Mouse (Mus musculus): ENCODE measurements at regions not wholly inside any gene's neighbourhood (a gene's known extent, or its start where the extent isn't known, plus 50 kb on each side); places are given as distances from the start of the nearest gene placed in this dataset.

GRCm38 (mm10) chr10:67400434-67400833 lies 115.3 kb upstream of the Nrbf2 start:
- 67% methylated on average over 5 of the region's 5 CpGs for WGBS
- no peak for TF ChIP-seq CTCF (IDR thresholded peaks at IDR 0.05; ENCODE audit: borderline replicate concordance, insufficient read depth, low read depth, low read length)
- no peak overlapping the region for H3K27ac ChIP-seq (ENCODE audit: insufficient read depth, low read length)
- no peaks in the 10 kb centered on the region for H3K27me3 ChIP-seq (ENCODE audit: control insufficient read depth, insufficient read depth, low read length)
- DNase-seq, result no peak
- H3K4me1 ChIP-seq (ENCODE audit: control insufficient read depth, insufficient read depth, low read length), result no peaks in the 10 kb centered on the region
- no peak overlapping the region for H3K4me3 ChIP-seq (replicated peaks; ENCODE audit: insufficient read depth, low read depth, low read length)

- no peak for TF ChIP-seq POLR2A (IDR thresholded peaks at IDR 0.05; ENCODE audit: borderline replicate concordance, insufficient read depth, low read length)
- TF ChIP-seq CTCF (IDR thresholded peaks at IDR 0.05; ENCODE audit: borderline replicate concordance, insufficient read depth, low read depth, low read length), result no peak
- DNase-seq, result no peak
- WGBS, result 55% methylated on average over 6 of the region's 6 CpGs
- Histone ChIP-seq H3K4me3 (replicated peaks; ENCODE audit: insufficient read depth, low read depth, low read length) (no peak overlapping the region), H3K27me3 (ENCODE audit: control insufficient read depth, insufficient read depth, low read length) (no peaks in the 10 kb centered on the region), H3K4me1 (ENCODE audit: control insufficient read depth, insufficient read depth, low read length) (no peaks in the 10 kb centered on the region), H3K27ac (ENCODE audit: insufficient read depth, low read length) (no peak overlapping the region)
Observed at GRCm38 (mm10) chr10:67401409-67401808, 116.3 kb upstream of the Nrbf2 start.

- Histone ChIP-seq H3K27me3 (ENCODE audit: control insufficient read depth, insufficient read depth, low read length) (no peaks in the 10 kb centered on the region), H3K4me3 (replicated peaks; ENCODE audit: insufficient read depth, low read depth, low read length) (no peak overlapping the region), H3K27ac (ENCODE audit: insufficient read depth, low read length) (no peak overlapping the region), H3K4me1 (ENCODE audit: control insufficient read depth, insufficient read depth, low read length) (no peaks in the 10 kb centered on the region)
- WGBS, result 90% methylated on average over 8 of the region's 8 CpGs
- TF ChIP-seq CTCF (IDR thresholded peaks at IDR 0.05; ENCODE audit: borderline replicate concordance, insufficient read depth, low read depth, low read length), result no peak
- no peak for TF ChIP-seq POLR2A (IDR thresholded peaks at IDR 0.05; ENCODE audit: borderline replicate concordance, insufficient read depth, low read length)
- no peak for DNase-seq
Observed at GRCm38 (mm10) chr10:67417529-67417928, 117.7 kb upstream of the Egr2 start.

GRCm38 (mm10) chr10:67420761-67421160 lies 114.5 kb upstream of the Egr2 start:
- TF ChIP-seq CTCF (IDR thresholded peaks at IDR 0.05; ENCODE audit: borderline replicate concordance, insufficient read depth, low read depth, low read length) (no peak), POLR2A (IDR thresholded peaks at IDR 0.05; ENCODE audit: borderline replicate concordance, insufficient read depth, low read length) (no peak)
- Histone ChIP-seq H3K4me3 (replicated peaks; ENCODE audit: insufficient read depth, low read depth, low read length) (no peak overlapping the region), H3K4me1 (ENCODE audit: control insufficient read depth, insufficient read depth, low read length) (no peaks in the 10 kb centered on the region), H3K27ac (ENCODE audit: insufficient read depth, low read length) (no peak overlapping the region), H3K27me3 (ENCODE audit: control insufficient read depth, insufficient read depth, low read length) (no peaks in the 10 kb centered on the region)
- 90% methylated on average over 5 of the region's 5 CpGs for WGBS
- DNase-seq, result no peak

GRCm38 (mm10) chr10:67425407-67425806 lies 109.9 kb upstream of the Egr2 start:
- H3K4me1 ChIP-seq (ENCODE audit: control insufficient read depth, insufficient read depth, low read length), result no peaks in the 10 kb centered on the region
- no peaks in the 10 kb centered on the region for H3K27me3 ChIP-seq (ENCODE audit: control insufficient read depth, insufficient read depth, low read length)
- TF ChIP-seq POLR2A (IDR thresholded peaks at IDR 0.05; ENCODE audit: borderline replicate concordance, insufficient read depth, low read length), result no peak
- no peak for TF ChIP-seq CTCF (IDR thresholded peaks at IDR 0.05; ENCODE audit: borderline replicate concordance, insufficient read depth, low read depth, low read length)
- 98% methylated on average over 6 of the region's 6 CpGs for WGBS
- no peak overlapping the region for H3K4me3 ChIP-seq (replicated peaks; ENCODE audit: insufficient read depth, low read depth, low read length)
- H3K27ac ChIP-seq (ENCODE audit: insufficient read depth, low read length), result no peak overlapping the region
- DNase-seq, result no peak

GRCm38 (mm10) chr10:67427220-67427619 lies 108.1 kb upstream of the Egr2 start:
- Histone ChIP-seq H3K27me3 (ENCODE audit: control insufficient read depth, insufficient read depth, low read length) (no peaks in the 10 kb centered on the region), H3K27ac (ENCODE audit: insufficient read depth, low read length) (no peak overlapping the region), H3K4me3 (replicated peaks; ENCODE audit: insufficient read depth, low read depth, low read length) (no peak overlapping the region), H3K4me1 (ENCODE audit: control insufficient read depth, insufficient read depth, low read length) (no peaks in the 10 kb centered on the region)
- TF ChIP-seq POLR2A (IDR thresholded peaks at IDR 0.05; ENCODE audit: borderline replicate concordance, insufficient read depth, low read length) (no peak), CTCF (IDR thresholded peaks at IDR 0.05; ENCODE audit: borderline replicate concordance, insufficient read depth, low read depth, low read length) (no peak)
- no peak for DNase-seq
- 18% methylated on average over 10 of the region's 10 CpGs for WGBS

- H3K4me3 ChIP-seq (replicated peaks; ENCODE audit: insufficient read depth, low read depth, low read length), result no peak overlapping the region
- H3K27me3 ChIP-seq (ENCODE audit: control insufficient read depth, insufficient read depth, low read length), result no peaks in the 10 kb centered on the region
- no peaks in the 10 kb centered on the region for H3K4me1 ChIP-seq (ENCODE audit: control insufficient read depth, insufficient read depth, low read length)
- no peak for DNase-seq
- no peak overlapping the region for H3K27ac ChIP-seq (ENCODE audit: insufficient read depth, low read length)
- no peak for TF ChIP-seq POLR2A (IDR thresholded peaks at IDR 0.05; ENCODE audit: borderline replicate concordance, insufficient read depth, low read length)
- WGBS, result 87% methylated on average over 2 of the region's 2 CpGs
Observed at GRCm38 (mm10) chr10:67430805-67431204, 104.5 kb upstream of the Egr2 start.

- H3K27me3 ChIP-seq (ENCODE audit: control insufficient read depth, insufficient read depth, low read length), result no peaks in the 10 kb centered on the region
- H3K4me1 ChIP-seq (ENCODE audit: control insufficient read depth, insufficient read depth, low read length), result no peaks in the 10 kb centered on the region; the same call in 1 of the 2 replicates
- no peak for TF ChIP-seq POLR2A (IDR thresholded peaks at IDR 0.05; ENCODE audit: borderline replicate concordance, insufficient read depth, low read length)
- no peak for TF ChIP-seq CTCF (IDR thresholded peaks at IDR 0.05; ENCODE audit: borderline replicate concordance, insufficient read depth, low read depth, low read length)
- H3K4me3 ChIP-seq (replicated peaks; ENCODE audit: insufficient read depth, low read depth, low read length), result no peak overlapping the region
- no peak overlapping the region for H3K27ac ChIP-seq (ENCODE audit: insufficient read depth, low read length)
- 91% methylated on average over 15 of the region's 15 CpGs for WGBS
- no peak for DNase-seq
Observed at GRCm38 (mm10) chr10:67439042-67439635, 96.1 kb upstream of the Egr2 start.
